Mouse (Mus musculus): Measurements from ENCODE around the gene Ly6g5c. TPM values are rescaled to one million over a fixed set of nuclear protein-coding genes. Genes with fewer than 3 reads are reported as not detected.

Gene Ly6g5c
- total and polyA plus RNA-seq, 3 experiments = not detected

DNA sequence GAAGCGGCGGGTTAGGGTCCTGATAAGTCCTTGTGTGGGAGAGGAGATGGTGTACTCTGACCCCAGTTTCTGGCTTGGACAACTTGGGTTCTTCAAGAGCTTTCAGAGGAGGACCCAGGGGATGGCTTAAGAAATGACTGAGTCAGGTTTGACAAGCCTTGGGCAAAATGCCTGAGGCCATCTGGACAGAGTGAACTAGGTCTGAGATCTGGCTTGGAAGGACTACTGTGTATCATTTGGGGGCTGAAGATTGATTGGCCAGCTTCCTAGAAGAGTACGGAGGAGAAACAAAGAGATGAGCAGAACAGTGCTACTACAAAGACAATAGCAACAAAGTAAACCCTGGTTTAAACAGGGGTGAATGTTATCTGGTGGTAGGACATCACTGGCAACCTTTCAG is 44.6 kb upstream of the Ly6g5c start:
- H3K79me2 ChIP-seq (replicated peaks; ENCODE audit: control insufficient read depth, extremely low read depth, insufficient read depth, poor library complexity, severe bottlenecking) = no peaks in the 10 kb centered on the region
- in situ Hi-C loops (cut with MboI; ENCODE audit: low pct_ligation_motif_present, low pct_unique_long_range_greater_than_20kb, low sequenced_read_pairs) = no loop called here
- peaks cover 25 to 58% of the 10 kb centered on the region in 2 experiments for H3K36me3 ChIP-seq (replicated peaks in 1 of 2; ENCODE audit: control insufficient read depth in 1 of 2, insufficient read depth in 1 of 2, low read length in 1 of 2)
- peaks cover under 1 to 2% of the 10 kb centered on the region in 2 experiments; a peak in 2 of 4 replicates for H3K4me1 ChIP-seq (ENCODE audit: control insufficient read depth in 1 of 2, insufficient read depth in 2 of 2)
- H3K9me3 ChIP-seq (replicated peaks; ENCODE audit: low read length) = no peaks in the 10 kb centered on the region
- no peak for DNase-seq (ENCODE audit: extremely low read depth)
- H3K27me3 ChIP-seq (replicated peaks) = no peaks in the 10 kb centered on the region
- TF ChIP-seq RCOR1 (conservative IDR thresholded peaks at IDR 0.05; ENCODE audit: low read depth, low read length) = no peak
- TF ChIP-seq MAFK (IDR thresholded peaks at IDR 0.05; ENCODE audit: insufficient replicate concordance, low read length) = no peak
- no peak overlapping the region for H3K4me3 ChIP-seq (replicated peaks in 1 of 3; ENCODE audit: low read depth in 2 of 3, low read length in 2 of 3, poor library complexity in 1 of 3)
- H3K4me2 ChIP-seq (ENCODE audit: insufficient read depth, low read depth, poor library complexity, severe bottlenecking) = no peak overlapping the region
- no peak overlapping the region for H3K9ac ChIP-seq (ENCODE audit: insufficient read depth, low read depth)
- dilution Hi-C loops (cut with MboI; ENCODE audit: extremely low pct_ligation_motif_present, extremely low pct_unique_long_range_greater_than_20kb, low sequenced_read_pairs) = no loop called here
- H3K27ac ChIP-seq (ENCODE audit: insufficient read depth, low read depth) = no peak overlapping the region

GRCm38 (mm10) chr17:35064378-35064877 is 43.7 kb upstream of the Ly6g5c start:
- H3K27ac ChIP-seq (ENCODE audit: insufficient read depth, low read depth) = no peak overlapping the region
- dilution Hi-C loops (cut with MboI; ENCODE audit: extremely low pct_ligation_motif_present, extremely low pct_unique_long_range_greater_than_20kb, low sequenced_read_pairs) = no loop called here
- no peaks in the 10 kb centered on the region for H3K79me2 ChIP-seq (replicated peaks; ENCODE audit: control insufficient read depth, extremely low read depth, insufficient read depth, poor library complexity, severe bottlenecking)
- no peaks in the 10 kb centered on the region for H3K9me3 ChIP-seq (replicated peaks; ENCODE audit: low read length)
- H3K4me3 ChIP-seq (replicated peaks in 1 of 3; ENCODE audit: low read depth in 2 of 3, low read length in 2 of 3, poor library complexity in 1 of 3) = no peak overlapping the region
- 0 out of 4 replicates have a peak, but pooled peaks cover 0 to 2% of the 10 kb centered on the region in 2 experiments for H3K4me1 ChIP-seq (ENCODE audit: control insufficient read depth in 1 of 2, insufficient read depth in 2 of 2)
- in situ Hi-C loops (cut with MboI; ENCODE audit: low pct_ligation_motif_present, low pct_unique_long_range_greater_than_20kb, low sequenced_read_pairs) = no loop called here
- no peaks in the 10 kb centered on the region for H3K27me3 ChIP-seq (replicated peaks)
- TF ChIP-seq MXI1 (IDR thresholded peaks at IDR 0.05; ENCODE audit: low read depth, low read length) (no peak), ZKSCAN1 (IDR thresholded peaks at IDR 0.05; ENCODE audit: borderline replicate concordance, low read depth, low read length) (no peak), BHLHE40 (IDR thresholded peaks at IDR 0.05; ENCODE audit: low read depth, low read length) (no peak), E2F4 (IDR thresholded peaks at IDR 0.05; ENCODE audit: insufficient replicate concordance, low read depth, low read length) (no peak), MAFK (IDR thresholded peaks at IDR 0.05; ENCODE audit: insufficient replicate concordance, low read length) (no peak), PAX5 (IDR thresholded peaks at IDR 0.05; ENCODE audit: low read length) (no peak)
- peaks cover 15 to 48% of the 10 kb centered on the region in 2 experiments for H3K36me3 ChIP-seq (replicated peaks in 1 of 2; ENCODE audit: control insufficient read depth in 1 of 2, insufficient read depth in 1 of 2, low read length in 1 of 2)
- no peak overlapping the region for H3K9ac ChIP-seq (ENCODE audit: insufficient read depth, low read depth)
- H3K4me2 ChIP-seq (ENCODE audit: insufficient read depth, low read depth, poor library complexity, severe bottlenecking) = no peak overlapping the region
- no peak for DNase-seq (ENCODE audit: extremely low read depth)

- in situ Hi-C loops (cut with MboI; ENCODE audit: low pct_ligation_motif_present, low pct_unique_long_range_greater_than_20kb, low sequenced_read_pairs) (loop anchor here (5.0 kb wide), 1 partner anchor 43 kb away; no protein-coding TSS in a partner anchor), dilution Hi-C loops (cut with MboI; ENCODE audit: extremely low pct_ligation_motif_present, extremely low pct_unique_long_range_greater_than_20kb, low sequenced_read_pairs) (no loop called here)
- Histone ChIP-seq H3K9ac (ENCODE audit: insufficient read depth, low read depth) (no peak within 1 kb of the TSS), H3K36me3 (replicated peaks in 1 of 2; ENCODE audit: control insufficient read depth in 1 of 2, insufficient read depth in 1 of 2, low read length in 1 of 2) (peaks cover 12 to 40% of the 10 kb centered on the region in 2 experiments), H3K4me1 (ENCODE audit: control insufficient read depth in 1 of 2, insufficient read depth in 2 of 2) (0 out of 4 replicates have a peak, but pooled peaks cover 0 to 2% of the 10 kb centered on the region in 2 experiments), H3K9me3 (replicated peaks; ENCODE audit: low read length) (no peaks in the 10 kb centered on the region), H3K4me2 (ENCODE audit: insufficient read depth, low read depth, poor library complexity, severe bottlenecking) (0 out of 2 replicates have a peak within 1 kb of the TSS, but pooled peaks have one; percentile 1), H3K79me2 (replicated peaks; ENCODE audit: control insufficient read depth, extremely low read depth, insufficient read depth, poor library complexity, severe bottlenecking) (no peaks in the 10 kb centered on the region), H3K4me3 (replicated peaks in 1 of 3; ENCODE audit: low read depth in 2 of 3, low read length in 2 of 3, poor library complexity in 1 of 3) (no peak within 1 kb of the TSS), H3K27me3 (replicated peaks) (no peaks in the 10 kb centered on the region), H3K27ac (ENCODE audit: insufficient read depth, low read depth) (no peak within 1 kb of the TSS)
- no peak for TF ChIP-seq USF2 (conservative IDR thresholded peaks at IDR 0.05; ENCODE audit: low read depth, low read length)
- TF ChIP-seq ELF1 (IDR thresholded peaks at IDR 0.05; ENCODE audit: low read depth, low read length) = no peak
- no peak for TF ChIP-seq MAFK (IDR thresholded peaks at IDR 0.05; ENCODE audit: insufficient replicate concordance, low read length)
- TF ChIP-seq SMC3 (IDR thresholded peaks at IDR 0.05; ENCODE audit: low read depth, low read length) = no peak
- TF ChIP-seq ZMIZ1 (IDR thresholded peaks at IDR 0.05; ENCODE audit: low read depth, low read length) = no peak
- no peak for TF ChIP-seq RCOR1 (conservative IDR thresholded peaks at IDR 0.05; ENCODE audit: low read depth, low read length)
- TF ChIP-seq CTCF (conservative IDR thresholded peaks at IDR 0.05 in 1 of 2, IDR thresholded peaks at IDR 0.05 in 1 of 2; ENCODE audit: low read depth in 2 of 2, low read length in 2 of 2) = no peak
- no peak for TF ChIP-seq MAZ (IDR thresholded peaks at IDR 0.05; ENCODE audit: low read depth, low read length)
- no peak for TF ChIP-seq NRF1 (IDR thresholded peaks at IDR 0.05; ENCODE audit: low read depth, low read length)
- TF ChIP-seq TCF12 (IDR thresholded peaks at IDR 0.05; ENCODE audit: low read depth, low read length) = no peak
- no peak for DNase-seq (ENCODE audit: extremely low read depth)
Observed at GRCm38 (mm10) chr17:35064951-35065947, 42.8 kb upstream of the Ly6g5c start, which contains the start of gene Ly6g6c. Gene Ly6g6c, plus strand, starts transcription at chr17:35065388.
